Mouse (Mus musculus): Measurements from ENCODE around the gene Homez.

- TF ChIP-seq CTCF (IDR thresholded peaks at IDR 0.05; ENCODE audit: low read depth, low read length) (no peak), POLR2A (IDR thresholded peaks at IDR 0.05; ENCODE audit: borderline replicate concordance, low read depth, low read length) (no peak)
These were observed 37.9 kb upstream of the Homez start for GRCm38 (mm10) chr14:54908682-54909081.

Data from bone marrow macrophage, adult 2 months (primary cell).